In genomic region chr13:93989736-93990611, GRCm38 (mm10) we compare ENCODE assay signal across 9 mouse cellular contexts.
A peak's percentile ranks its signal among the peaks of the same experiment; 100 is the strongest.
DNase-seq lines count a peak whose midpoint lies in the region; ATAC-seq and TF ChIP-seq lines count a peak whose summit lies in the region.
"Had no signal": no experiment of that assay in that cellular context is flagged by ENCODE, and none has a peak within 500 bp of the region (broad histone marks: within the 10 kb centered on the region; RNA-seq: fewer than 3 reads in every experiment).

No protein-coding gene starts in this region.

- H3K4me1 ChIP-seq in bone marrow, adult 2 months (ENCODE audit: control insufficient read depth, insufficient read depth, low read length) = peaks cover 10% of the 10 kb centered on the region
- peaks cover 21% of the 10 kb centered on the region for H3K4me1 ChIP-seq in liver, postnatal 0 days (ENCODE audit: insufficient read depth)
- no peaks in the 10 kb centered on the region for H3K4me1 ChIP-seq in cerebellum, adult 2 months (ENCODE audit: control insufficient read depth, insufficient read depth, low read length)
- H3K4me1 ChIP-seq in midbrain, embryonic 14.5 days (ENCODE audit: control insufficient read depth, insufficient read depth, low read length) = no peaks in the 10 kb centered on the region
- H3K4me1 ChIP-seq: neural tube, embryonic 13.5 days had no signal

- WGBS in bone marrow, adult 2 months = 26% methylated on average over 11 of the region's 11 CpGs
- WGBS in liver, postnatal 0 days (ENCODE audit: insufficient replicate concordance) = 46% methylated on average over 11 of the region's 11 CpGs
- 77% methylated on average over 11 of the region's 11 CpGs for WGBS in cerebellum, adult 2 months
- WGBS in midbrain, embryonic 14.5 days = 85% methylated on average over 11 of the region's 11 CpGs

- peak overlapping the region; percentile 9 for H3K4me3 ChIP-seq in bone marrow, adult 2 months (replicated peaks; ENCODE audit: control insufficient read depth, low read depth, low read length)
- H3K4me3 ChIP-seq in liver, postnatal 0 days (ENCODE audit: low read depth, low read length) = no peak overlapping the region
- no peak overlapping the region for H3K4me3 ChIP-seq in cerebellum, adult 2 months (replicated peaks; ENCODE audit: insufficient read depth, low read depth, low read length)
- no peak overlapping the region for H3K4me3 ChIP-seq in midbrain, embryonic 14.5 days (replicated peaks; ENCODE audit: low read depth, low read length)
- H3K4me3 ChIP-seq: neural tube, embryonic 13.5 days had no signal

- H3K4me2 ChIP-seq in liver, postnatal 0 days (ENCODE audit: low read depth, low read length) = 0 out of 2 replicates have a peak overlapping the region, but pooled peaks have one; percentile 22
- no peak overlapping the region for H3K4me2 ChIP-seq in midbrain, embryonic 14.5 days (ENCODE audit: low read length)
- H3K4me2 ChIP-seq: neural tube, embryonic 13.5 days had no signal

- no peak for TF ChIP-seq POLR2A in bone marrow, adult 2 months (IDR thresholded peaks at IDR 0.05; ENCODE audit: borderline replicate concordance, control insufficient read depth, low read depth, low read length)
- no peak for TF ChIP-seq POLR2A in cerebellum, adult 2 months (IDR thresholded peaks at IDR 0.05; ENCODE audit: borderline replicate concordance, insufficient read depth, low read length)

- H3K27ac ChIP-seq in bone marrow, adult 2 months (ENCODE audit: control insufficient read depth, insufficient read depth, low read depth, low read length, poor library complexity) = peak overlapping the region; percentile 73
- peak overlapping the region; percentile 66 for H3K27ac ChIP-seq in liver, postnatal 0 days (ENCODE audit: low read depth)
- H3K27ac ChIP-seq in cerebellum, adult 2 months (ENCODE audit: insufficient read depth, low read length) = no peak overlapping the region
- no peak overlapping the region for H3K27ac ChIP-seq in midbrain, embryonic 14.5 days (replicated peaks; ENCODE audit: low read depth, low read length)
- H3K27ac ChIP-seq: hindbrain, postnatal 0 days; neural tube, embryonic 13.5 days had no signal

- ATAC-seq in inflammation-experienced regulatory T-cells, adult 6 months = peak; percentile 49
- ATAC-seq in liver, postnatal 0 days = no peak
- ATAC-seq in midbrain, embryonic 14.5 days (ENCODE audit: low FRiP score, low TSS enrichment) = no peak
- no peak for ATAC-seq in monocyte, adult 5-6 weeks (replicated peaks; ENCODE audit: insufficient number of reproducible peaks, low FRiP score, low TSS enrichment, poor library complexity, severe bottlenecking)
- ATAC-seq: hindbrain, postnatal 0 days had no signal

- TF ChIP-seq CTCF in bone marrow, adult 2 months (IDR thresholded peaks at IDR 0.05; ENCODE audit: control insufficient read depth, insufficient read depth, low read length) = no peak
- no peak for TF ChIP-seq CTCF in liver, postnatal 0 days (IDR thresholded peaks at IDR 0.05; ENCODE audit: low read depth)
- TF ChIP-seq CTCF in cerebellum, adult 2 months (IDR thresholded peaks at IDR 0.05; ENCODE audit: borderline replicate concordance, insufficient read depth, low read depth, low read length) = no peak

- H3K36me3 ChIP-seq in liver, postnatal 0 days (replicated peaks; ENCODE audit: insufficient read depth, low read length) = no peaks in the 10 kb centered on the region
- no peaks in the 10 kb centered on the region for H3K36me3 ChIP-seq in midbrain, embryonic 14.5 days (ENCODE audit: control insufficient read depth, insufficient read depth, low read length)
- H3K36me3 ChIP-seq: neural tube, embryonic 13.5 days had no signal

- H3K27me3 ChIP-seq in liver, postnatal 0 days (ENCODE audit: insufficient read depth, low read length) = no peaks in the 10 kb centered on the region
- H3K27me3 ChIP-seq in cerebellum, adult 2 months (ENCODE audit: control insufficient read depth, insufficient read depth, low read length) = no peaks in the 10 kb centered on the region
- H3K27me3 ChIP-seq in midbrain, embryonic 14.5 days (ENCODE audit: control insufficient read depth, insufficient read depth, low read length) = no peaks in the 10 kb centered on the region
- H3K27me3 ChIP-seq: neural tube, embryonic 13.5 days had no signal

- no peak overlapping the region for H3K9ac ChIP-seq in liver, postnatal 0 days (replicated peaks)
- H3K9ac ChIP-seq in midbrain, embryonic 14.5 days (replicated peaks; ENCODE audit: low read length) = no peak overlapping the region
- H3K9ac ChIP-seq: neural tube, embryonic 13.5 days had no signal

- DNase-seq in R1 (ENCODE audit: low read depth, low spot score) = peak; percentile 38
- DNase-seq in liver, postnatal 0 days = no peak
- no peak for DNase-seq in cerebellum, adult 2 months
- no peak for DNase-seq in midbrain, embryonic 14.5 days

- no peaks in the 10 kb centered on the region for H3K9me3 ChIP-seq in liver, postnatal 0 days (ENCODE audit: low read length)
- H3K9me3 ChIP-seq in midbrain, embryonic 14.5 days (ENCODE audit: control insufficient read depth, low read length) = no peaks in the 10 kb centered on the region
- H3K9me3 ChIP-seq: neural tube, embryonic 13.5 days had no signal

- TF ChIP-seq EP300 in liver, postnatal 0 days (IDR thresholded peaks at IDR 0.05; ENCODE audit: low read depth) = no peak

Comparison
In these comparisons a context has a peak if more than half of its experiments do, and no peak if none do; other contexts are left out.
1. H3K27ac ChIP-seq: peak in bone marrow, adult 2 months (single experiment) and liver, postnatal 0 days (single experiment); none in cerebellum, adult 2 months (single experiment) and midbrain, embryonic 14.5 days (single experiment).